Mouse (Mus musculus): ENCODE results near the gene 1700001F09Rik. TPM values are rescaled to one million over a fixed set of nuclear protein-coding genes. Genes with fewer than 3 reads are reported as not detected.
"Not testable (repeated sequence)": the region's sequence is repeated elsewhere in the genome, so short reads cannot be mapped to it uniquely, and the experiment has no call there.

1700001F09Rik gene
- total RNA-seq (2021): not detected

- not testable (repeated sequence) for DNase-seq
These were observed at the start of gene 1700001F09Rik for GRCm38 (mm10) chr14:43347711-43348110. TSS of gene 1700001F09Rik (minus strand) at chr14:43347811.

- not testable (repeated sequence) for DNase-seq
These were observed 14.1 kb upstream of the 1700001F09Rik start for GRCm38 (mm10) chr14:43361713-43362112.

GRCm38 (mm10) chr14:43359246-43359645, 11.6 kb upstream of the 1700001F09Rik start:
- DNase-seq: not testable (repeated sequence)

- not testable (repeated sequence) for DNase-seq
These were observed 9.9 kb upstream of the 1700001F09Rik start for GRCm38 (mm10) chr14:43357496-43357895.

- DNase-seq: not testable (repeated sequence)
These were observed 5.3 kb upstream of the 1700001F09Rik start for GRCm38 (mm10) chr14:43352944-43353343.

- DNase-seq: not testable (repeated sequence)
These were observed 10.0 kb downstream of the 1700001F09Rik start for GRCm38 (mm10) chr14:43337646-43338045.

GRCm38 (mm10) chr14:43331362-43331880, 16.2 kb downstream of the 1700001F09Rik start:
- DNase-seq: not testable (repeated sequence)

GRCm38 (mm10) chr14:43328603-43329002, 19.0 kb downstream of the 1700001F09Rik start:
- not testable (repeated sequence) for DNase-seq

- DNase-seq: not testable (repeated sequence)
These were observed 28.1 kb downstream of the 1700001F09Rik start for GRCm38 (mm10) chr14:43319516-43319915.

GRCm38 (mm10) chr14:43293503-43293902, 54.1 kb downstream of the 1700001F09Rik start, which contains the start of gene Gm8127:
TSS of gene Gm8127 (minus strand) at chr14:43293832.
- not testable (repeated sequence) for DNase-seq

Other genes starting within 250 kb of the 1700001F09Rik start
- not detected for gene Gm8104, start 247.2 kb downstream of the 1700001F09Rik start, total RNA-seq (2021)
- not detected for gene Gm7233, start 167.9 kb downstream of the 1700001F09Rik start, total RNA-seq (2021)
- not detected for gene Gm8122, start 112.5 kb downstream of the 1700001F09Rik start, total RNA-seq (2021)
- not detected for gene Gm8126, start 89.2 kb downstream of the 1700001F09Rik start, total RNA-seq (2021)
- not detected for gene Gm9732, start 72.8 kb downstream of the 1700001F09Rik start, total RNA-seq (2021)
- gene Gm8127, start 54.0 kb downstream of the 1700001F09Rik start, total RNA-seq (2021): not detected
- gene Gm8138, start 68.5 kb upstream of the 1700001F09Rik start, total RNA-seq (2021): not detected
- under 1 TPM in 1 of 2 experiments, not detected in 1; 0.27 TPM for gene Gm5799, start 195.8 kb upstream of the 1700001F09Rik start, total RNA-seq (2021)
- gene Gm17654, start 231.3 kb upstream of the 1700001F09Rik start, total RNA-seq (2021): not detected